Mouse (Mus musculus) heart, embryonic 15.5 days (tissue): ENCODE data around the gene Bcl9. TPM values are rescaled to one million over a fixed set of nuclear protein-coding genes. Genes with fewer than 3 reads are reported as not detected.
A peak's percentile ranks its signal among the peaks of the same experiment; 100 is the strongest.

ENCODE experiments used
- ATAC-seq: fragments of 200-750 bp; cut with Nextera tagmentation; replicated peaks from 2 replicates; pipeline ENCODE4 v1.8.0; 2017; ENCODE audit warnings: low read depth, moderate TSS enrichment; ENCODE audit not compliant: insufficient number of reproducible peaks, insufficient read depth, low FRiP score
- H3K27ac ChIP-seq: fragments of 300-500 bp; sonication (generic); 2 replicates; pipeline ENCODE4 v1.5.1; 2015; ENCODE audit warnings: mild to moderate bottlenecking, inconsistent platforms
- H3K27me3 ChIP-seq: fragments of 300-500 bp; sonication (generic); 2 replicates; pipeline ENCODE4 v1.6.1; 2015; ENCODE audit warnings: inconsistent platforms
- H3K36me3 ChIP-seq: fragments of 300-500 bp; sonication (generic); 2 replicates; pipeline ENCODE4 v1.6.1; 2015; ENCODE audit warnings: mild to moderate bottlenecking, inconsistent platforms
- H3K4me1 ChIP-seq: fragments of 300-500 bp; sonication (generic); replicated peaks from 2 replicates; pipeline ENCODE4 v1.6.1; 2015; ENCODE audit warnings: inconsistent platforms
- H3K4me2 ChIP-seq: fragments of 300-500 bp; sonication (generic); 2 replicates; pipeline ENCODE4 v1.6.1; 2015; ENCODE audit warnings: inconsistent platforms, mild to moderate bottlenecking, moderate library complexity
- H3K4me3 ChIP-seq: fragments of 300-500 bp; sonication (generic); 2 replicates; pipeline ENCODE4 v1.5.1; 2015; ENCODE audit warnings: mild to moderate bottlenecking, inconsistent platforms
- H3K9ac ChIP-seq: fragments of 300-500 bp; sonication (generic); 2 replicates; pipeline ENCODE4 v1.6.1; 2015; ENCODE audit warnings: mild to moderate bottlenecking, inconsistent platforms
- H3K9me3 ChIP-seq: fragments of 300-500 bp; sonication (generic); replicated peaks from 2 replicates; pipeline ENCODE4 v1.6.1; 2016; ENCODE audit warnings: inconsistent platforms
- whole genome bisulfite sequencing: fragments of 180-500 bp; shearing (Covaris S2); methylation state at CpG from one replicate; pipeline ENCODE4 v1.1.7; 2015; ENCODE audit warnings: mixed read lengths; 5-methylcytosine and 5-hydroxymethylcytosine counted together
- polyA plus RNA-seq: library from polyadenylated mRNA; unstranded; fragments of >200 nt; fragmentation: Nextera tagmentation; extraction: Ambion mirVana; gene quantifications from 2 replicates; pipeline ENCODE4 v1.2.1, GENCODE M21; 2015

The Bcl9 gene
- polyA plus RNA-seq, 1 experiment from 2014 or later = 33.5 TPM

- Histone ChIP-seq H3K4me3 (no peak overlapping the region), H3K9me3 (no peaks in the 10 kb centered on the region), H3K27me3 (no peaks in the 10 kb centered on the region), H3K4me1 (no peaks in the 10 kb centered on the region), H3K36me3 (no peaks in the 10 kb centered on the region), H3K27ac (no peak overlapping the region), H3K9ac (no peak overlapping the region), H3K4me2 (no peak overlapping the region)
- no peak for ATAC-seq
- WGBS = 80% methylated on average over 3 of the region's 3 CpGs
Observed at GRCm38 (mm10) chr3:97317302-97317701, 19.6 kb upstream of the Bcl9 start.

GRCm38 (mm10) chr3:97313431-97313830 is 15.7 kb upstream of the Bcl9 start:
- peaks cover 4% of the 10 kb centered on the region for H3K4me1 ChIP-seq
- no peaks in the 10 kb centered on the region for H3K9me3 ChIP-seq
- ATAC-seq = no peak
- H3K27ac ChIP-seq = no peak overlapping the region
- H3K27me3 ChIP-seq = 0 out of 2 replicates have a peak, but pooled peaks cover 8% of the 10 kb centered on the region
- no peaks in the 10 kb centered on the region for H3K36me3 ChIP-seq
- no peak overlapping the region for H3K4me3 ChIP-seq
- no peak overlapping the region for H3K9ac ChIP-seq
- 73% methylated on average over 2 of the region's 2 CpGs for WGBS
- no peak overlapping the region for H3K4me2 ChIP-seq

- Histone ChIP-seq H3K9ac (peak overlapping the region; percentile 28; the same call in 1 of the 2 replicates), H3K36me3 (no peaks in the 10 kb centered on the region), H3K4me1 (peaks cover 4% of the 10 kb centered on the region), H3K4me3 (peak overlapping the region; percentile 41), H3K27ac (no peak overlapping the region), H3K4me2 (peak overlapping the region; percentile 67), H3K27me3 (0 out of 2 replicates have a peak, but pooled peaks cover 8% of the 10 kb centered on the region), H3K9me3 (no peaks in the 10 kb centered on the region)
- no peak for ATAC-seq
- WGBS = 17% methylated on average over 21 of the region's 21 CpGs
Observed at GRCm38 (mm10) chr3:97311998-97312397, 14.3 kb upstream of the Bcl9 start.

GRCm38 (mm10) chr3:97309748-97310536 is 12.2 kb upstream of the Bcl9 start:
- Histone ChIP-seq H3K4me1 (peaks cover 4% of the 10 kb centered on the region), H3K4me2 (peak overlapping the region; percentile 53), H3K4me3 (peak overlapping the region; percentile 14; the same call in 1 of the 2 replicates), H3K27ac (no peak overlapping the region), H3K9ac (no peak overlapping the region), H3K27me3 (0 out of 2 replicates have a peak, but pooled peaks cover 8% of the 10 kb centered on the region), H3K9me3 (no peaks in the 10 kb centered on the region), H3K36me3 (no peaks in the 10 kb centered on the region)
- no peak for ATAC-seq
- 5% methylated on average over 16 of the region's 16 CpGs for WGBS

- ATAC-seq = no peak
- 69% methylated on average over 2 of the region's 2 CpGs for WGBS
- H3K9ac ChIP-seq = no peak overlapping the region
- no peak overlapping the region for H3K27ac ChIP-seq
- 0 out of 2 replicates have a peak, but pooled peaks cover 8% of the 10 kb centered on the region for H3K27me3 ChIP-seq
- H3K4me3 ChIP-seq = no peak overlapping the region
- peaks cover 4% of the 10 kb centered on the region for H3K4me1 ChIP-seq
- H3K4me2 ChIP-seq = no peak overlapping the region
- no peaks in the 10 kb centered on the region for H3K36me3 ChIP-seq
- H3K9me3 ChIP-seq = no peaks in the 10 kb centered on the region
Observed at GRCm38 (mm10) chr3:97308440-97308839, 10.7 kb upstream of the Bcl9 start.

GRCm38 (mm10) chr3:97305907-97306306 is 8.2 kb upstream of the Bcl9 start:
- Histone ChIP-seq H3K36me3 (no peaks in the 10 kb centered on the region), H3K4me1 (peaks cover 7% of the 10 kb centered on the region), H3K9me3 (no peaks in the 10 kb centered on the region), H3K9ac (no peak overlapping the region), H3K27me3 (0 out of 2 replicates have a peak, but pooled peaks cover 8% of the 10 kb centered on the region), H3K4me2 (no peak overlapping the region), H3K27ac (no peak overlapping the region), H3K4me3 (no peak overlapping the region)
- ATAC-seq = no peak
- WGBS = 87% methylated on average over 4 of the region's 4 CpGs

- WGBS = 50% methylated on average over 7 of the region's 7 CpGs
- no peak for ATAC-seq
- H3K4me1 ChIP-seq = peaks cover 14% of the 10 kb centered on the region
- H3K27ac ChIP-seq = no peak overlapping the region
- no peak overlapping the region for H3K9ac ChIP-seq
- no peak overlapping the region for H3K4me3 ChIP-seq
- H3K9me3 ChIP-seq = no peaks in the 10 kb centered on the region
- no peak overlapping the region for H3K4me2 ChIP-seq
- H3K27me3 ChIP-seq = no peaks in the 10 kb centered on the region
- no peaks in the 10 kb centered on the region for H3K36me3 ChIP-seq
Observed at GRCm38 (mm10) chr3:97301586-97301985, 3.9 kb upstream of the Bcl9 start.

GRCm38 (mm10) chr3:97300370-97300769 is 2.7 kb upstream of the Bcl9 start:
- 84% methylated on average over 7 of the region's 7 CpGs for whole genome bisulfite sequencing
- no peaks in the 10 kb centered on the region for H3K36me3 ChIP-seq
- ATAC-seq = no peak

GRCm38 (mm10) chr3:97299885-97300284 is 2.2 kb upstream of the Bcl9 start:
- Histone ChIP-seq H3K9me3 (no peaks in the 10 kb centered on the region), H3K27ac (no peak overlapping the region), H3K9ac (no peak overlapping the region), H3K36me3 (no peaks in the 10 kb centered on the region), H3K4me3 (no peak overlapping the region), H3K27me3 (no peaks in the 10 kb centered on the region), H3K4me1 (peaks cover 30% of the 10 kb centered on the region), H3K4me2 (no peak overlapping the region)
- ATAC-seq = no peak

More at GRCm38 (mm10) chr3:97300370-97300769, 2.7 kb upstream of the Bcl9 start:
- Histone ChIP-seq H3K4me2 (no peak overlapping the region), H3K27ac (no peak overlapping the region), H3K9ac (no peak overlapping the region), H3K4me3 (no peak overlapping the region), H3K9me3 (no peaks in the 10 kb centered on the region), H3K4me1 (peaks cover 26% of the 10 kb centered on the region), H3K27me3 (no peaks in the 10 kb centered on the region)

- H3K4me3 ChIP-seq = peak overlapping the region; percentile 66
- H3K9ac ChIP-seq = peak overlapping the region; percentile 80; the same call in 1 of the 2 replicates
- 23% methylated on average over 10 of the region's 10 CpGs for WGBS
Observed at GRCm38 (mm10) chr3:97298856-97299465, 1.2 kb upstream of the Bcl9 start.

GRCm38 (mm10) chr3:97296941-97297552 is 670 bp downstream of the Bcl9 start:
- 5% methylated on average over 16 of the region's 16 CpGs for WGBS
- Histone ChIP-seq H3K36me3 (no peaks in the 10 kb centered on the region), H3K9ac (peak overlapping the region; percentile 80), H3K4me3 (peak overlapping the region; percentile 66), H3K27ac (peak overlapping the region; percentile 94), H3K27me3 (no peaks in the 10 kb centered on the region), H3K9me3 (no peaks in the 10 kb centered on the region), H3K4me1 (peaks cover 31% of the 10 kb centered on the region), H3K4me2 (peak overlapping the region; percentile 81)
- peak; percentile 48 for ATAC-seq

More at GRCm38 (mm10) chr3:97298856-97299465, 1.2 kb upstream of the Bcl9 start:
- Histone ChIP-seq H3K27ac (peak overlapping the region; percentile 94), H3K4me1 (peaks cover 34% of the 10 kb centered on the region), H3K27me3 (no peaks in the 10 kb centered on the region), H3K9me3 (no peaks in the 10 kb centered on the region), H3K4me2 (peak overlapping the region; percentile 81), H3K36me3 (no peaks in the 10 kb centered on the region)
- peak; percentile 34 for ATAC-seq
